Mouse (Mus musculus) E14TG2a.4 (cell line): Measurements from ENCODE around the gene Myrf.

ENCODE experiments used
- CTCF ChIP-seq: conservative IDR thresholded peaks from 2 replicates; pipeline ENCODE4 v1.5.1; 2014; ENCODE audit warnings: low read length
- NANOG ChIP-seq: IDR thresholded peaks from 2 replicates; pipeline ENCODE4 v1.6.1; 2014; ENCODE audit warnings: borderline replicate concordance, low read length, mixed read lengths

DNA sequence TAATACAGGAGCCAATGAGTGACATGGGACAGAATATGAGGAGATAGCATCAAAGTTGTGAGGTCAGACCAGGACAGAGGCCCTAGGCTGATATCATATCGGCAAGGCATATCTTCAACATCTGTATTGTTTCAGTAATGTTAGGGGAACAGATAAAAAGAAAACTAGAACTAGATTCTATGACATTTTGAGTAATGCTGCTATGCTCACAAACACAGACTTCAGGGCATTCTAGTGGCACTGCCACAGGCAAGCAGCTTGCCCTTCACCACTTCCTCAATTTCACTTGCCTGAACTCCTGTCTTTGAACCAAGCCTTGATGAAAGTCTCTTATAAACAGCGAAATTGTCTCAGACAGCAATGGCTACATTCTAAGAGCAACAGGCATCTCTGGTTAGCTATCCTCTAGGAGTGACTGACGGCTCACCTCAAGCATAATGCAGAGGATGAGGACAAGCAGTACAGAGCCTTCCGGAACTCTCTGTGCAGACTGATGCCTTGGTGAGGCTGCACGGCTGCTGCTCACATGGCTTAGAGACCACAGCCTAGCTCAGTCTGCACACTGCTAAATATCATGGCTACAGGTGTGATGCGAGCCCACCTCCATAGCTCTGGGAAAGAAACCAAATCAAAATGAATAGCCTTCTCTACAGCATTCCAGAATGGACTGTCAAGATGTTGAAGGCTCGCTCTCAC, 66.6 kb downstream of the Myrf start:
- TF ChIP-seq CTCF (no peak), NANOG (no peak)
